Mouse (Mus musculus) left cerebral cortex, adult 8-10 months (tissue): Measurements from ENCODE around the gene Iba57. TPM values are rescaled to one million over a fixed set of nuclear protein-coding genes. Genes with fewer than 3 reads are reported as not detected.

Experiments used
- DNase-seq, 2 experiments: peaks; one replicate each; pipeline ENCODE4 v3.0.0; 2022; ENCODE audit warnings: low spot score in 2 of 2
- total RNA-seq, 4 experiments: library from RNA; stranded (reverse); gene quantifications; 2 replicates each; pipeline ENCODE4 v1.2.4; 2022

The Iba57 gene
- total RNA-seq, 4 experiments from 2014 or later = 6.4 to 7.9 (median 7.1) TPM

DNA sequence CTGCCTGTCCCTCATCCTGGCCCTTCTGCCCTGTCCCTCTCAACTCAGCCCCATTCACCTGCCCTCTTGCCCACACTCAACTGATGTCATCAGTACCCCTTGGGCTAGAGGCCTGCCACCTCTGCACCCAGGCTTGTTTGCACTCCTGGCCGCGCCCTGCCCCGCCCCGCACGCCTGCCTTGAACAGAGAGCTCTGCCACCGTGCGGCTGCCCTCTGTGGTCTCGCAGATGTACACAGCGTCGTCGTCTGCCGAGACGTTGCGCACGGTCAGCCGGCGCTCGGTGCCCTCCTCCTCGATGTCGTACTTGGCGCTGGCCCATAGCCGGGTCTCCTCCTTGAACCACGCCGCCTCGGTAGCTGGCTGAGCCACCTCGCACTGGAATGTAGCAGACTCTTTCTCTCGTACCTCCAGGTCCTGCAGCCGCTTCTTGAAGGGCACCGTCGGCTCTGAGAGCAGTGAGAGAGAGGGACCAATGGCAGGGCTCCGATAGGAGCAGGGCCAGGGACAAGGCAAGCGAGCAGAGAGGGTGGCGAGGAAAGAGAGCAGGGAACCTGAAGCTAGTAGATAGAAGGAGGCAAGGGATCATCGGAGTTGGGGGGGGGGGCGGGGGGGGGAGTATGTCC, 29.1 kb downstream of the Iba57 start:
- no peak for DNase-seq

DNA sequence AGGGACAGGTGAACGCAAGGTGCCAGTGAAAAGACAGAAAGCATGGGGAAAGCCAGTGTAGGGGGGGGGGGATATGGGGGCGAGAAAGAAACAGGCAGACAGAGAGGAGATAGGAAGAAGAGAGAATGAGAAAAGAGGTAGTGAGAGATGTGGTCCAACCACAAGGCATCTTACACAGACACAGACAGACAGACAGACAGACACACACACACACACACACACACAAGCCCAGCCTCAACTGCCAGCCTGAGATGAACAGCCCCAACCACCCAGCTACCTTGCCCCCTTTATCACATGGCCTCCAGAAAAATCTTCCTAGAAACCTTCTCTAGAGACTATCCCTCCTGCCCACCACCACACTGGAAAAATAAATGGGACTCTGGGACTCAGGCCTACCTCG, 31.5 kb downstream of the Iba57 start:
- DNase-seq = no peak

DNA sequence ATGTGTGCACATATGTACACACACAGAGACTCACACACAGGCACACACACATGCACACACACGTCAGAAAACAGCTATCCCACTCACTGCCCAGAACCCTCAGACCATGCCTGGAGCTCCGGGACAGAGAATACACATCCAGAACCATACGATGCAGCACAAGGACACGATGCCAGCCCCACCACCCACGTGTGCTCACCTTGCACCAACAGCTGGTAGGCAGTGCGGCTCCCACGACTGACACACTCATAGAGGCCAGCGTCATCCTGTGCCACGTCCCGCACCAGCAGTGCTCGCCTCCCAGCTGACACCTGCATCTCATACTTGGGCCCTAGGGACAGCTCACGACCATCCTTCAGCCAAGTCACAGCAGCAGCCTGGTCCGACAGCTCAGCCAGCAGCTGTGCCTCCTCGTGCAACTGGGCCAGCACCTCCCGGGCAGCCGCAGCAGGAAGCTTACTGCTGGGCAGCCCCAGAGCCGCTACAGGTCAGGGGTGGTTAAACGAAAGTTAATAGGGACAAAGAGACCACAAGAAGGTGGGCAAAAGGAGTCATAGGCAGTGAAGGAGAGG, 32.1 kb downstream of the Iba57 start:
- DNase-seq = no peak

DNA sequence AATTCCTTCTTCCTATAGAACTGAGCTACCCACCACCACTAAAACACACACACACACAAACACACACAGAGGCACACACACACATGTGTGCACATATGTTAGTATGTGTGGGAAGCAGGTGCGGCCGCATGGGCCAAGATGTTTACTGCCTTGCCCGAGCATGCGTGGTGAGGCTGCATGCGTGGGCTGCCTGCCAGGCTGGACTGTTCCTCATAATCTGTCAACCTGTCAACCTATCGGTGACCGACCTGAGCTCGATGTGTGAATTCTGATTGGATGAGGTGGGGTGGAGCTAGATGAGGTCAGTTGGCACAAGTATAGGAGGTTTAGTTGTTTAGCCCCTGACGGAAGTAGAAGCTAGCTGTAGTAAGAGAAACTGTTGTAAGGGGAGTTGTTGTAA, 32.8 kb downstream of the Iba57 start:
- no peak for DNase-seq

DNA sequence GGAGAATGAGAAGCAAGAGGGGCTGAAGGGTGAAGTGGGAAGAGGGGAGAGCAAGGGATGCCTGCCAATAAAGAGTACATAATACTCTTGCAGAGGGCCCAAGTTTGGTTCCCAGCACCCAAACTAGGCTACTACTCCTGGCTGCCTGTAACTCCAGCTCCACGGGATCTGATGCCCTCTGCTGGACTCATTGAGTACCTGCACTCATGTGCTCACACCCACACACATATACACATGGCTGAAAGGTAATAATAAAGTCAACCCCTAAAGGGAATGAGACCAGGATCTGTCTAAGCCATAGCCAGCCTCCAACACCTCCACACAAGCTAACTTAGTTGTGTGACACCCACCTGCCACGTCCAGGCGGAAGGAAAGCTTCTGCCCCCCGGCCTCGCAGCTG, 57.6 kb downstream of the Iba57 start:
- no peak for DNase-seq

Other genes starting within 250 kb of the Iba57 start
- not detected for gene Btnl10, start 245.8 kb downstream of the Iba57 start, total RNA-seq
- 100 to 1,000 TPM; 448 to 480 (median 462) TPM for gene Rnf187, start 224.8 kb downstream of the Iba57 start, total RNA-seq
- 100 to 1,000 TPM in 3 of 4 experiments, 10 to 100 TPM in 1; 96.1 to 129 (median 115) TPM for gene Hist3h2ba, start 214.8 kb downstream of the Iba57 start, total RNA-seq
- gene Hist3h2a, start 209.1 kb downstream of the Iba57 start, total RNA-seq = 10 to 100 TPM; 54.1 to 63.0 (median 57.1) TPM
- 1 to 10 TPM; 3.7 to 5.0 (median 4.1) TPM for gene Trim17, start 209.1 kb downstream of the Iba57 start, total RNA-seq
- 10 to 100 TPM; 22.6 to 27.6 (median 26.7) TPM for gene Trim11, start 185.6 kb downstream of the Iba57 start, total RNA-seq
- 1 to 10 TPM; 5.3 to 5.8 (median 5.7) TPM for gene Obscn, start 27.3 kb downstream of the Iba57 start, total RNA-seq
- 10 to 100 TPM; 13.7 to 17.5 (median 16.0) TPM for gene Gjc2, start 19.5 kb upstream of the Iba57 start, total RNA-seq
- 100 to 1,000 TPM; 137 to 150 (median 141) TPM for gene Guk1, start 28.5 kb upstream of the Iba57 start, total RNA-seq
- 10 to 100 TPM; 35.4 to 42.3 (median 39.2) TPM for gene Mrpl55, start 38.7 kb upstream of the Iba57 start, total RNA-seq
- gene 2310033P09Rik, start 44.6 kb upstream of the Iba57 start, total RNA-seq = 10 to 100 TPM; 19.1 to 24.6 (median 20.4) TPM
- gene Arf1, start 64.5 kb upstream of the Iba57 start, total RNA-seq = 100 to 1,000 TPM; 419 to 439 (median 436) TPM
- not detected for gene Wnt3a, start 127.0 kb upstream of the Iba57 start, total RNA-seq
- 10 to 100 TPM; 14.1 to 15.6 (median 14.9) TPM for gene Wnt9a, start 143.2 kb upstream of the Iba57 start, total RNA-seq
- not detected for gene Prss38, start 211.9 kb upstream of the Iba57 start, total RNA-seq